Mouse (Mus musculus) bone marrow, adult 2 months (tissue): Measurements from ENCODE around the gene Calhm1. TPM values are rescaled to one million over a fixed set of nuclear protein-coding genes. Genes with fewer than 3 reads are reported as not detected.
"Not testable (repeated sequence)": the region's sequence is repeated elsewhere in the genome, so short reads cannot be mapped to it uniquely, and the experiment has no call there.

Experiments
- H3K27ac ChIP-seq: fragments of 200-500 bp; 2 replicates; pipeline ENCODE4 v1.5.1; 2012; ENCODE audit warnings: low read depth, mild to moderate bottlenecking, control low read depth, inconsistent platforms, low read length; ENCODE audit not compliant: control insufficient read depth, poor library complexity, insufficient read depth
- H3K4me1 ChIP-seq: fragments of 200-500 bp; 2 replicates; pipeline ENCODE4 v1.6.1; 2011; ENCODE audit warnings: low read length; ENCODE audit not compliant: control insufficient read depth, insufficient read depth
- H3K4me3 ChIP-seq: fragments of 200-500 bp; replicated peaks from 2 replicates; pipeline ENCODE3; 2011; ENCODE audit warnings: mild to moderate bottlenecking, low read depth, low read length, control low read depth; ENCODE audit not compliant: control insufficient read depth
- CTCF ChIP-seq: fragments of 200-500 bp; IDR thresholded peaks from 2 replicates; pipeline ENCODE4 v1.5.1; 2011; ENCODE audit warnings: low read length, control low read depth; ENCODE audit not compliant: control insufficient read depth, insufficient read depth
- POLR2A ChIP-seq: fragments of 200-500 bp; IDR thresholded peaks from 2 replicates; pipeline ENCODE4 v1.6.1; 2011; ENCODE audit warnings: low read depth, mild to moderate bottlenecking, control low read depth, low read length, borderline replicate concordance; ENCODE audit not compliant: control insufficient read depth
- WGBS: fragments of 180-500 bp; shearing (Covaris S2); methylation state at CpG from one replicate; pipeline ENCODE4 v1.1.7; 2018; 5-methylcytosine and 5-hydroxymethylcytosine counted together
- polyA plus RNA-seq: library from polyadenylated mRNA; stranded (reverse); fragments of >200 nt; gene quantifications from 2 replicates; pipeline ENCODE4 v1.2.4, GENCODE M21; 2011; ENCODE audit warnings: low replicate concordance; ENCODE audit not compliant: missing spikeins, insufficient read depth, insufficient read length

Calhm1 gene
- polyA plus RNA-seq, 1 experiment, result not detected

DNA sequence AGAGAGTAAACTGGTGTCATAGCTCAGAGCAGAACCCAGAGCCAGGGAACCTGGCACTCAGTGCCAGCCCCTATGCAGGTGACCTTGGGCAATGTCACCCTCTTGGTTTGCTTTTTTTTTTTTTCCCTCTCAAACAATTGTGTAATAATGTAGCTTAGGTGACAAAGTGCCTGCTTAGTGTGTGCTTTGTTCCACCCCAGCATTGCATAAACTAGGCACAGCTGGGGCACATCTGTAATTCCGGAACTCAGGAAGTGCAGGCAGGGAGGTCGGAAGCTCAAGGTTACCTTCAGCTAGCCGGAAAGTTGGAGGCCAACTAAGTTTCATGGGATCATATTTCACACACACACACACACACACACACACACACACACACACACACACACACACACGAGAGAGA is 5.8 kb upstream of the Calhm1 start:
- TF ChIP-seq CTCF (no peak), POLR2A (no peak)
- H3K4me1 ChIP-seq, result no peaks in the 10 kb centered on the region
- H3K4me3 ChIP-seq, result no peak overlapping the region
- WGBS, result 59% methylated on average over 4 of the region's 4 CpGs
- H3K27ac ChIP-seq, result no peak overlapping the region

GRCm38 (mm10) chr19:47148267-47148847 is 4.3 kb upstream of the Calhm1 start:
- Histone ChIP-seq H3K4me3 (no peak overlapping the region), H3K27ac (no peak overlapping the region), H3K4me1 (no peaks in the 10 kb centered on the region)
- TF ChIP-seq CTCF (no peak), POLR2A (no peak)
- 47% methylated on average over 5 of the region's 5 CpGs for WGBS

DNA sequence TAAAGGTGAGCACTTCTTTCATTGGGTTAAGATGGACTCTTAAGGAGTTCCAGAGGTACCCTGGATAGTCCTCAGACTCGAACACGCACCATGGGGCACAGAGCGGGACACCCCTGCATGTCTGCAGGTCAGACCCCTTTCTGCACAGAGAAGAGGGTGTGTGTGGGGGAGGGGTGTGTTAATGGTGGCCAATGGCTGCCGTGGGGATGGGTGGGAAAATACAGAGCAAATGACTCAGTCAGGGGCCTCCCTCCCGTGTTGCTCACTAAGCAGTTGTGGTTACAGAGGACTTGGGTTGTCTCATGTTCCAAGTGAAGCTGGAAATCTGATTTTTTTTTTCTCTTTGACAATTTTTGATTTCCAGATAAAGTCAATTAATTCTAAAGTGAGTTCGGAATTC is 1.6 kb downstream of the Calhm1 start:
- no peak for TF ChIP-seq CTCF
- TF ChIP-seq POLR2A, result no peak
- 73% methylated on average over 6 of the region's 6 CpGs for WGBS
- peaks cover 2% of the 10 kb centered on the region; the same call in 1 of the 2 replicates for H3K4me1 ChIP-seq
- no peak overlapping the region for H3K4me3 ChIP-seq
- no peak overlapping the region for H3K27ac ChIP-seq

DNA sequence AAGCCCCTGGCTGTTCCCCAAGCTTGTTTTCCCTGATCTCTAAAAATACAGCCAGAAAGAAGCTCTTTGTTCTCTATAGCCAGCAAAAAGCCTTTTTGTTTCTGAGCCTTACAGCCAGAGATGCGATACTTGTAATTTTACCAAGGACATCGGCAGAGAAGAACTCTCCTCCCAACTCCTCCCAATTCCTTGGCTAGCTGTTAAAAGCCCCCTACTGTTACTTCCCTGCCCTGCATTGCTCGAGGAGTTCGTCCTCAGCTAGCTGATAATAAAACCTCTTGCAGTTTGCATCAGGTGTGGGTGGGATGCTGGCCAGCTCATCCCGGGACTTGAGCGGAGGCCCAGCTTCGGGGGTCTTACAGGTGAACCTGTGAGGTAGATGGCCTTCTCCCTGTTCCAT is 4.4 kb downstream of the Calhm1 start:
- WGBS, result 69% methylated on average over 7 of the region's 7 CpGs
- not testable (repeated sequence) for H3K27ac ChIP-seq, H3K4me3 ChIP-seq, H3K4me1 ChIP-seq

GRCm38 (mm10) chr19:47137771-47138421 is 6.2 kb downstream of the Calhm1 start, which contains the start of gene Calhm2:
Gene Calhm2, minus strand, starts transcription at chr19:47138294.
- TF ChIP-seq POLR2A, result peak; percentile 63; the same call in 1 of the 2 replicates
- no peak for TF ChIP-seq CTCF
- WGBS, result under 1% methylated on average over 28 of the region's 28 CpGs
- Histone ChIP-seq H3K27ac (peak within 1 kb of the TSS; percentile 74), H3K4me1 (peaks cover 9% of the 10 kb centered on the region; the same call in 1 of the 2 replicates), H3K4me3 (peak within 1 kb of the TSS; percentile 65)

DNA sequence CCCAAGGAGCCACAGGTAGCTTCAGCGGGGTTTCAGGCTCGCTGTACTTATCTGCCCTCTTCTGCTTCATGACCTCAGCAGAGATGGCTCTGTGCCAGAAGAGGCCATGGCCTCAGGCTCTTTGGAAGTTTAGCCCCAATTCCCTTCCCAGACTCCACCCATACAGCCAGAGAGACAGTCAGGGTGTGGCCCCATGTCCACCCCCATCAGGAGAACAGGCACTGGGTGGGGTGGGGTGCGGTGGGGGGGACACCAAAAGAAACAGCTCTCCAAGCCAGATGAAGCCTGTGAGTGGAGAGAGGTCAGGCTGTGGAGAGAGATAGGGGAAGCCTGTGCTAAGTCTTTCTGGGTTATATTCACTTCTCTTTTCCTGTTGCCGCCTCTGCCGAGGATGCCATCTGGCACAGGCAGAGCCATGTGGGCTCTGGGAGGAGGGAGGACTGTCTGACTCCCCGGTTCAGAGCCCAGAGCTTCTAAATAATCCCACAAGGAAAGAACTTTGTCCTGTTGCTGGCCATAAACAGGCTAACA is 6.9 kb downstream of the Calhm1 start:
- H3K4me1 ChIP-seq, result peaks cover 9% of the 10 kb centered on the region; the same call in 1 of the 2 replicates
- H3K4me3 ChIP-seq, result peak overlapping the region; percentile 65
- under 1% methylated on average over 6 of the region's 6 CpGs for WGBS
- TF ChIP-seq POLR2A, result peak; percentile 50; the same call in 1 of the 2 replicates
- TF ChIP-seq CTCF, result no peak
- peak overlapping the region; percentile 74 for H3K27ac ChIP-seq

DNA sequence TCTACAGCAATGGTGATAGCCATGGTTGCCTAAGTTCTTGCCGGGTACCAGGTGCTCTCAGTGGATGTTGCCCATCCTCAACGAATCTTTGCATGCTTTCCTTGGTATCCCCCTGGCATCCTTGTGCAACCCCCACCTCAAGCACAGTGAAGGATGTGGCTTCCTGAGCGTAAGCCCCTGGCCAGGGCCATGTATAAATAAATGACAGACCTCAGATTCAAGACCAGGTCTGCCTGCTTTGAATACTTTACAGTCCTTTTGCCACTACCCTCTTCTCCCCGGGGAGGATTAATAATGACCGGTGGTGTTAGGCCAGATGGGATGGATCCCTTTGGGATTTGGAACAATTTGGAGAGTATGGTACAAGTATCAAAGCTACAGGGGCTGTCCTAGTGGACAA is 7.9 kb downstream of the Calhm1 start:
- peaks cover 9% of the 10 kb centered on the region; the same call in 1 of the 2 replicates for H3K4me1 ChIP-seq
- WGBS, result 71% methylated on average over 5 of the region's 5 CpGs
- no peak overlapping the region for H3K27ac ChIP-seq
- TF ChIP-seq CTCF (no peak), POLR2A (no peak)
- no peak overlapping the region for H3K4me3 ChIP-seq

- H3K27ac ChIP-seq, result no peak overlapping the region
- peaks cover 9% of the 10 kb centered on the region; the same call in 1 of the 2 replicates for H3K4me1 ChIP-seq
- no peak overlapping the region for H3K4me3 ChIP-seq
- TF ChIP-seq POLR2A (no peak), CTCF (no peak)
- WGBS, result 79% methylated on average over 17 of the region's 17 CpGs
These were observed 8.5 kb downstream of the Calhm1 start for GRCm38 (mm10) chr19:47135568-47135967.
